ENCODE assay signal across 16 mouse cellular contexts in genomic region chr10:14168869-14169566, GRCm38 (mm10).
DNase-seq lines count a peak whose midpoint lies in the region; ATAC-seq lines count a peak whose summit lies in the region.
"Had no signal": no experiment of that assay in that cellular context is flagged by ENCODE, and none has a peak within 500 bp of the region (broad histone marks: within the 10 kb centered on the region; RNA-seq: fewer than 3 reads in every experiment).

No protein-coding gene starts in this region.

- WGBS in forebrain, embryonic 15.5 days = 46% methylated on average over 5 of the region's 5 CpGs
- 66% methylated on average over 5 of the region's 5 CpGs for WGBS in forebrain, embryonic 12.5 days
- WGBS in kidney, embryonic 16.5 days = 56% methylated on average over 5 of the region's 5 CpGs
- WGBS in intestine, embryonic 16.5 days = 56% methylated on average over 5 of the region's 5 CpGs

- no peak for DNase-seq in kidney, adult 11 months
- DNase-seq in lung, postnatal 36 days = peak; percentile 66
- DNase-seq in gastrocnemius, postnatal 10 days = no peak
- DNase-seq: adrenal gland, postnatal 25 days; cerebellum, adult 8-10 months; layer of hippocampus, postnatal 36 days; thymus, postnatal 36 days had no signal

- no peak overlapping the region for H3K4me2 ChIP-seq in forebrain, embryonic 15.5 days (replicated peaks)
- no peak overlapping the region for H3K4me2 ChIP-seq in forebrain, embryonic 12.5 days
- H3K4me2 ChIP-seq in kidney, embryonic 16.5 days (replicated peaks; ENCODE audit: low read depth, low read length) = no peak overlapping the region
- no peak overlapping the region for H3K4me2 ChIP-seq in intestine, embryonic 16.5 days (ENCODE audit: low read depth, low read length)
- H3K4me2 ChIP-seq: embryonic facial prominence, embryonic 12.5 days; heart, embryonic 11.5 days; liver, embryonic 12.5 days; midbrain, embryonic 13.5 days had no signal

- peaks cover 5% of the 10 kb centered on the region; the same call in 1 of the 2 replicates for H3K4me1 ChIP-seq in forebrain, embryonic 15.5 days
- peaks cover 7% of the 10 kb centered on the region; the same call in 1 of the 2 replicates for H3K4me1 ChIP-seq in forebrain, embryonic 12.5 days
- H3K4me1 ChIP-seq in kidney, embryonic 16.5 days (ENCODE audit: insufficient read depth, low read length) = no peaks in the 10 kb centered on the region
- H3K4me1 ChIP-seq in intestine, embryonic 16.5 days (ENCODE audit: control insufficient read depth, insufficient read depth, low read length) = 0 out of 2 replicates have a peak, but pooled peaks cover 2% of the 10 kb centered on the region
- H3K4me1 ChIP-seq: embryonic facial prominence, embryonic 12.5 days; liver, embryonic 12.5 days had no signal

- no peak overlapping the region for H3K9ac ChIP-seq in forebrain, embryonic 15.5 days (replicated peaks)
- no peak overlapping the region for H3K9ac ChIP-seq in forebrain, embryonic 12.5 days
- no peak overlapping the region for H3K9ac ChIP-seq in kidney, embryonic 16.5 days (replicated peaks; ENCODE audit: low read length)
- H3K9ac ChIP-seq in intestine, embryonic 16.5 days (ENCODE audit: low read depth, low read length) = no peak overlapping the region
- H3K9ac ChIP-seq: embryonic facial prominence, embryonic 12.5 days; liver, embryonic 12.5 days; midbrain, embryonic 13.5 days had no signal

- H3K9me3 ChIP-seq in forebrain, embryonic 15.5 days = no peaks in the 10 kb centered on the region
- H3K9me3 ChIP-seq in forebrain, embryonic 12.5 days = no peaks in the 10 kb centered on the region
- H3K9me3 ChIP-seq in kidney, embryonic 16.5 days (ENCODE audit: low read length) = no peaks in the 10 kb centered on the region
- H3K9me3 ChIP-seq in intestine, embryonic 16.5 days (ENCODE audit: control insufficient read depth, low read length) = no peaks in the 10 kb centered on the region
- H3K9me3 ChIP-seq: embryonic facial prominence, embryonic 12.5 days; limb, embryonic 10.5 days; liver, embryonic 12.5 days; midbrain, embryonic 13.5 days had no signal

- H3K27me3 ChIP-seq in forebrain, embryonic 15.5 days = no peaks in the 10 kb centered on the region
- H3K27me3 ChIP-seq in forebrain, embryonic 12.5 days = no peaks in the 10 kb centered on the region
- no peaks in the 10 kb centered on the region for H3K27me3 ChIP-seq in kidney, embryonic 16.5 days (ENCODE audit: insufficient read depth, low read length)
- no peaks in the 10 kb centered on the region for H3K27me3 ChIP-seq in intestine, embryonic 16.5 days (replicated peaks; ENCODE audit: control insufficient read depth, insufficient read depth, low read length)
- H3K27me3 ChIP-seq: embryonic facial prominence, embryonic 12.5 days; liver, embryonic 12.5 days; midbrain, embryonic 13.5 days had no signal

- no peaks in the 10 kb centered on the region for H3K36me3 ChIP-seq in forebrain, embryonic 15.5 days
- H3K36me3 ChIP-seq in forebrain, embryonic 12.5 days (replicated peaks) = no peaks in the 10 kb centered on the region
- H3K36me3 ChIP-seq in kidney, embryonic 16.5 days (ENCODE audit: insufficient read depth, low read length) = no peaks in the 10 kb centered on the region
- H3K36me3 ChIP-seq in intestine, embryonic 16.5 days (ENCODE audit: control insufficient read depth, insufficient read depth, low read length) = no peaks in the 10 kb centered on the region
- H3K36me3 ChIP-seq: embryonic facial prominence, embryonic 12.5 days; limb, embryonic 10.5 days; liver, embryonic 12.5 days; midbrain, embryonic 13.5 days had no signal

- ATAC-seq in forebrain, embryonic 15.5 days (replicated peaks) = 0 out of 2 replicates have a peak, but pooled peaks have one; percentile 32
- ATAC-seq in forebrain, embryonic 12.5 days (ENCODE audit: low FRiP score) = no peak
- ATAC-seq in kidney, embryonic 16.5 days (ENCODE audit: low FRiP score, low TSS enrichment) = no peak
- peak; percentile 75 for ATAC-seq in intestine, embryonic 16.5 days
- ATAC-seq: liver, embryonic 12.5 days; midbrain, embryonic 13.5 days had no signal

- no peak overlapping the region for H3K27ac ChIP-seq in forebrain, embryonic 15.5 days (replicated peaks)
- no peak overlapping the region for H3K27ac ChIP-seq in forebrain, embryonic 12.5 days
- peak overlapping the region; percentile 12; the same call in 1 of the 2 replicates for H3K27ac ChIP-seq in kidney, embryonic 16.5 days (ENCODE audit: low read length)
- H3K27ac ChIP-seq in intestine, embryonic 16.5 days (ENCODE audit: low read length) = peak overlapping the region; percentile 62
- H3K27ac ChIP-seq: embryonic facial prominence, embryonic 12.5 days; limb, embryonic 10.5 days; liver, embryonic 12.5 days; midbrain, embryonic 13.5 days had no signal

- no peak overlapping the region for H3K4me3 ChIP-seq in forebrain, embryonic 15.5 days
- no peak overlapping the region for H3K4me3 ChIP-seq in forebrain, embryonic 12.5 days (replicated peaks)
- no peak overlapping the region for H3K4me3 ChIP-seq in kidney, embryonic 16.5 days (ENCODE audit: low read length)
- H3K4me3 ChIP-seq in intestine, embryonic 16.5 days (ENCODE audit: low read length) = no peak overlapping the region
- H3K4me3 ChIP-seq: embryonic facial prominence, embryonic 12.5 days; limb, embryonic 10.5 days; liver, embryonic 12.5 days; midbrain, embryonic 13.5 days had no signal

Comparison
In these comparisons a context has a peak if more than half of its experiments do, and no peak if none do; other contexts are left out.
1. ATAC-seq: peak in forebrain, embryonic 15.5 days (single experiment) and intestine, embryonic 16.5 days (single experiment); none in forebrain, embryonic 12.5 days (single experiment) and kidney, embryonic 16.5 days (single experiment).
2. H3K27ac ChIP-seq: peak in kidney, embryonic 16.5 days (single experiment) and intestine, embryonic 16.5 days (single experiment); none in forebrain, embryonic 15.5 days (single experiment) and forebrain, embryonic 12.5 days (single experiment).